Mouse (Mus musculus): ENCODE measurements around the gene Ear2.
"Not testable (repeated sequence)": the region's sequence is repeated elsewhere in the genome, so short reads cannot be mapped to it uniquely, and the experiment has no call there.

DNA sequence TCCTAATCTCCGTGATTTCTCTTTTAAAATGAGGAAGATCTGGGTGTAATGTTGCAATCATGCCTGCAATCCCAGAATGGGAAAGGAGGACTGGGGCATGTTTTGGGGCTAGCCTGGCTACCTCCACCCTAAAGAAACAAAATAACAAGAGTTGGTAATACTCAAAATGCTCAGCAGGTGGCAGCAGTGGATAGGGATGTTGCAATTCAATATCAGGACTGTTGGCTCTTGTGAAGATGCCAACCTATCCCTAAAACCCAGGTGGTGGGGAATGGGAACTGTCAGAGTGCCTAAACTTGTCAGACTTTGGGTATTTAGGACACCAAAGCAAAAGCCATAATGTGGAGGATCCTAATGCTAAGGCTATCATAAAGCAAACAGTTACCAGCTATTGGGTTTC, 34.6 kb upstream of the Ear2 start:
- TF ChIP-seq CTCF (IDR thresholded peaks at IDR 0.05; ENCODE audit: borderline replicate concordance, control insufficient read depth, extremely low read depth, insufficient read depth, low read length, poor library complexity); POLR2A (IDR thresholded peaks at IDR 0.05; ENCODE audit: control insufficient read depth, extremely low read depth, insufficient read depth, low read length, poor library complexity): not testable (repeated sequence)

Data from thymus, adult 2 months (tissue).